Mouse (Mus musculus) midbrain, embryonic 16.5 days (tissue): ENCODE measurements at regions not wholly inside any gene's neighbourhood (a gene's known extent, or its start where the extent isn't known, plus 50 kb on each side); places are given as distances from the start of the nearest gene placed in this dataset.

ENCODE experiments used
- ATAC-seq: fragments of 200-750 bp; cut with Nextera tagmentation; 2 replicates; pipeline ENCODE4 v1.8.0; 2017; ENCODE audit warnings: moderate TSS enrichment
- H3K27ac ChIP-seq: fragments of 300-500 bp; sonication (generic); 2 replicates; pipeline ENCODE4 v1.5.1; 2014; ENCODE audit warnings: mild to moderate bottlenecking, low read length, mixed read lengths
- H3K27me3 ChIP-seq: fragments of 300-500 bp; sonication (generic); 2 replicates; pipeline ENCODE4 v1.6.1; 2014; ENCODE audit warnings: low read depth, low read length, mixed read lengths; ENCODE audit not compliant: control insufficient read depth, insufficient read depth
- H3K36me3 ChIP-seq: fragments of 300-500 bp; sonication (generic); 2 replicates; pipeline ENCODE4 v1.6.1; 2014; ENCODE audit warnings: mild to moderate bottlenecking, low read length, moderate library complexity, mixed read lengths; ENCODE audit not compliant: control insufficient read depth, insufficient read depth
- H3K4me1 ChIP-seq: fragments of 300-500 bp; sonication (generic); 2 replicates; pipeline ENCODE4 v1.6.1; 2014; ENCODE audit warnings: mild to moderate bottlenecking, low read length, mixed read lengths; ENCODE audit not compliant: control insufficient read depth, insufficient read depth
- H3K4me2 ChIP-seq: fragments of 300-500 bp; sonication (generic); 2 replicates; pipeline ENCODE4 v1.6.1; 2014; ENCODE audit warnings: mild to moderate bottlenecking, low read length, mixed read lengths
- H3K4me3 ChIP-seq: fragments of 300-500 bp; sonication (generic); 2 replicates; pipeline ENCODE4 v1.5.1; 2014; ENCODE audit warnings: low read depth, mild to moderate bottlenecking, low read length, moderate library complexity, mixed read lengths
- H3K9ac ChIP-seq: fragments of 300-500 bp; sonication (generic); 2 replicates; pipeline ENCODE4 v1.6.1; 2014; ENCODE audit warnings: low read depth, low read length, mixed read lengths
- H3K9me3 ChIP-seq: fragments of 300-500 bp; sonication (generic); replicated peaks from 2 replicates; pipeline ENCODE4 v1.6.1; 2014; ENCODE audit warnings: mild to moderate bottlenecking, low read length, mixed read lengths; ENCODE audit not compliant: control insufficient read depth, poor library complexity, severe bottlenecking
- WGBS: fragments of 180-500 bp; shearing (Covaris S2); extraction: QIAGEN DNeasy Blood & Tissue Kit; methylation state at CpG from one replicate; pipeline ENCODE4 v1.1.7; 2014; 5-methylcytosine and 5-hydroxymethylcytosine counted together

DNA sequence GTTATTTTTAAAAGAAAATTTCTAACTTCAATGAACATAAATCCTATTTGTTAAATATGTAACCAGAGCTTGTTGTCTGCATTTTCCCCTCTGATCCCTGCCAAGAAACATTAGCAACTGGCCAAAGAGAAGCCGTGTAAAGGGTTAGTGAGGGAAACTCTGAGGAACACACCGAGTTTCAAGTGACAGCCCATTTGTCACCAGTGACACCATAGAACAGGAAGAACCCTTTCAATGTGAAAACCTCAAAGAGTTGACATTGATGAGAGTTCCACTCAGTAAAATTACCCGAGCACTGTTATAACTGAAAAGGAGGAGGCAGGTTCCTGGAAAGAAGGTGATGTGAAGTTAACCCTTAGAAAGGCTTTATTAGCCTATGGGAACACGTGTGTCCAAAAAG lies 127.5 kb upstream of the Hhip start:
- no peaks in the 10 kb centered on the region for H3K9me3 ChIP-seq
- no peaks in the 10 kb centered on the region for H3K4me1 ChIP-seq
- no peak for ATAC-seq
- H3K4me2 ChIP-seq = no peak overlapping the region
- H3K36me3 ChIP-seq = no peaks in the 10 kb centered on the region
- H3K4me3 ChIP-seq = no peak overlapping the region
- H3K27ac ChIP-seq = no peak overlapping the region
- H3K27me3 ChIP-seq = no peaks in the 10 kb centered on the region
- WGBS = 70% methylated on average over 4 of the region's 4 CpGs
- H3K9ac ChIP-seq = no peak overlapping the region

DNA sequence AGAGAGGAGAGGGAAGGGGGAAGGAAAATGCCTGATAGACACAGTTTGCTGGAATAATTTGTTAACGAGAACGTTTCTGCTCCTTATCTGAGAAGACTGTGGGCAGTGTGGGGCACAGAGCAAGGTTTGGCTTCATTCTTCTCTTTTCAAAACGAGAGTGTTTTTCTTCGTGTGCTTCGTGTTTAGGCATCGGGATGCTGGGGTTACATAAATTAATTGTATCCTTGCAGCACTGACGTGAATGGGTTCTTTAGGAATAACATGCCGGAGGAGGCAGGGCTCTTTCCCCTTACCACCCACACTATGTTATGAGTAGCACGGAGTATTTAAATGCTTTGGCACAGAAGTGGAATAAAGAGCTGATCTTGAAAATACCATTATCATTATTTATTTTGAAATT lies 110.9 kb upstream of the Hhip start:
- H3K27ac ChIP-seq = no peak overlapping the region
- no peaks in the 10 kb centered on the region for H3K36me3 ChIP-seq
- H3K27me3 ChIP-seq = no peaks in the 10 kb centered on the region
- no peak for ATAC-seq
- H3K4me3 ChIP-seq = no peak overlapping the region
- 75% methylated on average over 9 of the region's 9 CpGs for WGBS
- no peaks in the 10 kb centered on the region for H3K4me1 ChIP-seq
- no peaks in the 10 kb centered on the region for H3K9me3 ChIP-seq
- H3K9ac ChIP-seq = no peak overlapping the region
- H3K4me2 ChIP-seq = no peak overlapping the region

DNA sequence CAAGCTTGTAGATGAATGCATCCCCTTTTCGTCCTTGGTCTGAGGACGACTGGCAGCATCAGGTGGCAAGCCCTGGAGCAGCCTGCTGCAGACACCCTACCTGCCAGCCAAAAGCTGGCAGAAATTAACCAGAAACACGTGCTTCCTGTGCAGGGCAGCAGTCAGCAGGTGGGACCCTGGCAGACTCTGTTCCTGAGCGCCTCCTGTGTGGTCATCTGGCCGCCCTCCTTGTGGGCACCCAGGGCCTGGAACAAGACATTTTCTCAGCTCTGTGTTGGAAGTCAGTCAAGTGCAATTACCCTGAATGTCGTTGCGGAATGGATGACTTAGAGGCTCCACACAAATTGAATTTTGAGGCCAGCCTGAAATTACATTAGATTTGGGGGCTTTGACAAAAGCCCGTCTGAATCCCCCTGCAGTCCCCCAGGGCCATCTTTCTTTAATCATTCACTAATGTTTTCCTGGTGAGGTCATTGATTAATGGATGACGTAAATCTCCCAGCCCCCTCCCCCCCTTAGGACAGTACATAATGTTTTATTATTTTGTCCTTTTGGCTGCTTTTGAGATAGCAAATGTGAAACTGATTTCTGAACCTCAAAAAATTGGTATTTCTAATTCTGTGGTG lies 91.8 kb upstream of the Hhip start:
- no peak overlapping the region for H3K4me3 ChIP-seq

DNA sequence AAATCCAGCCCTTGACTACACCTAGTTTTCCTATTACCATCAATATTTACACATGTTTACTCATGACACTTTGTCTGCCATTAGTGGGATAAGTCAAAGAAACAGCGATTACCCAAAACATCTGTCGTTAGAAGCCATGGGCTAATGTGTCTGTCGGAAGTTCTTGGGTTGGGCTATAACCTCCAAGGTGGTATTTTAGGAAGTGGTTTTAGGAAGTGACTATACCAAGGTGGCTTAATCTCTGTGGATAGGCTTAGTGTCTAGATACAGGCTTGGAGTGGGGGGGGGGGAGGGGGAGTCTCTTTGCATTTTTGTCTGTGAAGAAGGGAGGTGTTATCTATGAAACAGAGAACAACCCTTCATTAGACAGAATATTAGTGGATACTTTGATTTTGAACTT lies 90.1 kb upstream of the Hhip start:
- Histone ChIP-seq H3K27me3 (no peaks in the 10 kb centered on the region), H3K27ac (no peak overlapping the region), H3K4me2 (no peak overlapping the region), H3K9ac (no peak overlapping the region), H3K4me3 (no peak overlapping the region), H3K9me3 (no peaks in the 10 kb centered on the region), H3K4me1 (no peaks in the 10 kb centered on the region), H3K36me3 (no peaks in the 10 kb centered on the region)
- WGBS = 92% methylated on average over 3 of the region's 3 CpGs
- no peak for ATAC-seq

More for the DNA sequence above, 91.8 kb upstream of the Hhip start:
- Histone ChIP-seq H3K9ac (no peak overlapping the region), H3K9me3 (no peaks in the 10 kb centered on the region), H3K4me1 (no peaks in the 10 kb centered on the region), H3K36me3 (no peaks in the 10 kb centered on the region), H3K27me3 (no peaks in the 10 kb centered on the region), H3K4me2 (no peak overlapping the region), H3K27ac (no peak overlapping the region)
- WGBS = 63% methylated on average over 9 of the region's 9 CpGs
- no peak for ATAC-seq

DNA sequence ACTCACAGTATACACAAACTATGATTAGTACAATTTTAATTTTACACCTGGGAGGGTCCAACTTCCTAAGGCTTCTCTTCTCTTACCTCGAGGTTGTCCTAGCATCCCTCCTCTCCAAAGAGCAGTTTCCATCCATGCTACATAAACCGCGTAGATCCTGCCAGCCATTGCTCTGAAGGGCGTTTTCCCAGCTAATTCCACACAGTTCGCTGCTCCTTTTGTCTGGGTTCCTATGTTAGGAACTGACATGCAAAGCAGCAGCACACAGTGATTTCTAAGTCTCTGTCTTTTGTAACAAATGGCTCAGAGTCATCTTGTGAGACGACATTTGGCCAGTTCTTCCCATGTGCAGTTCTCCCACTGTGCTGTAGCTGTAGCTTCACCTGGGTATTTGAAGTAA lies 80.7 kb upstream of the Hhip start:
- H3K4me1 ChIP-seq = no peaks in the 10 kb centered on the region
- H3K9ac ChIP-seq = no peak overlapping the region
- H3K9me3 ChIP-seq = no peaks in the 10 kb centered on the region
- H3K27ac ChIP-seq = no peak overlapping the region
- 50% methylated on average over 6 of the region's 6 CpGs for WGBS
- H3K4me3 ChIP-seq = no peak overlapping the region
- H3K4me2 ChIP-seq = no peak overlapping the region
- ATAC-seq = no peak
- no peaks in the 10 kb centered on the region for H3K27me3 ChIP-seq
- no peaks in the 10 kb centered on the region for H3K36me3 ChIP-seq

DNA sequence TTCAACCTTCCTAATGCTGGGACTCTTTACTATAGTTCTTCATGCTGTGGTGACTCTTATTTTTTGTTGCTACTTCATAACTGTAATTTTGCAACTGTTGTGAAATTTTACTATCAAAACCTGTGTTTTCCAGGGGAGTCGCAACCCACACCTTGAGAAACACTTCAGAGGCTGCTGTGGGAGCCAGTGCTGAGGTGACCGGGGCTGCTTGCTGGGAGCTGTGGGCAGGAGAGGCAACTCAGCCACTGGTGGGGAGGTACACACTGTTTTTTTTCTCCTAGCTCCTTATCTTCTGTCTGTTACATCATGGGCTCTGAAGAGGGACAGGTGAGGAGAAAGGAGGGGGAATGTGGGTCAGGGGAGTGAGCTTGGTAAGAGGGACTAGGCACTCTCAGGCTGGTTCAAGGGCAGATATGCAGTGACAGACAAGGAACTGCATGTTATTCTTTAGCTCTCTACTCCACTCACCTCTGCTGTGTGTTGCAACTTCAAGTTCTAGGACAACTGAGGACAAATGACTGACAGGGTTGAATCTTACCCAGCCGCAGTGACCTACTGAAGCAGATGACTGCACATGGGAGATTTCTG lies 62.7 kb upstream of the Hhip start:
- H3K9ac ChIP-seq = no peak overlapping the region
- 93% methylated on average over 3 of the region's 3 CpGs for WGBS
- H3K36me3 ChIP-seq = no peaks in the 10 kb centered on the region
- no peak overlapping the region for H3K4me2 ChIP-seq
- H3K27ac ChIP-seq = no peak overlapping the region
- ATAC-seq = no peak
- no peak overlapping the region for H3K4me3 ChIP-seq
- no peaks in the 10 kb centered on the region for H3K27me3 ChIP-seq
- H3K9me3 ChIP-seq = no peaks in the 10 kb centered on the region
- H3K4me1 ChIP-seq = no peaks in the 10 kb centered on the region

DNA sequence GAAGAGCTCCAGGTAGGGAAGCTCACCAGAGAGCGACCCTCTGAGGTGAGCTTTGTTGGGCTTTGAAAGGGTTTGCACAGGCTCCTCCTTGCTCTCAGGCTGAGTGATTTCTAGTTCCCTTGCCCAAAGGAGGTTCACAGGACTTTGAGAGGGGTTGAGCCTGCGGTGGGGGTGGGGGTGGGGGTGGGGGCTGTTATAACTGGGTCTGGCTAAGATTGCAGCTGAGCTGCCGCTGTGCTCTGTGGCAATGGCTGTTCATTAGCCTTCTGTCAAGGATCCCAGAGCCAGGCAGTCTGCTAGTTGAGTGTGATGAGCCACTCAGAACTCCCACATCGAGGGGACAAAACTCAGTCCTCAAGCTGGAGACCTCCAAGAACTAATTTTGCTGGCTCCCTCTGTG lies 59.5 kb upstream of the Hhip start:
- Histone ChIP-seq H3K4me2 (no peak overlapping the region), H3K4me3 (no peak overlapping the region), H3K9ac (no peak overlapping the region), H3K4me1 (no peaks in the 10 kb centered on the region), H3K27me3 (no peaks in the 10 kb centered on the region), H3K9me3 (no peaks in the 10 kb centered on the region), H3K36me3 (no peaks in the 10 kb centered on the region), H3K27ac (no peak overlapping the region)
- ATAC-seq = no peak
- WGBS = 48% methylated on average over 4 of the region's 4 CpGs
